Mouse (Mus musculus): ENCODE measurements around the gene Tmprss2. TPM values are rescaled to one million over a fixed set of nuclear protein-coding genes. Genes with fewer than 3 reads are reported as not detected.

Gene Tmprss2
- 0.04 and 39.4 TPM in 2 replicates for polyA plus RNA-seq (2012; rRNA removed; ENCODE audit: low replicate concordance)

GRCm38 (mm10) chr16:97610939-97611338, at the start of gene Tmprss2:
Gene Tmprss2 (minus strand): TSS chr16:97611195.

Other genes with a start within 250 kb of the Tmprss2 start
- gene Mx1, start 148.3 kb downstream of the Tmprss2 start, polyA plus RNA-seq (2012; rRNA removed; ENCODE audit: low replicate concordance) = 1.9 and 3.4 TPM in 2 replicates
- gene Fam3b, start 96.4 kb downstream of the Tmprss2 start, polyA plus RNA-seq (2012; rRNA removed; ENCODE audit: low replicate concordance) = 0.42 TPM in 1 of 2 replicates, not detected in the other
- 0.06 and 6.7 TPM in 2 replicates for gene Ripk4, start 152.6 kb upstream of the Tmprss2 start, polyA plus RNA-seq (2012; rRNA removed; ENCODE audit: low replicate concordance)
- 8.5 and 20.4 TPM in 2 replicates for gene Prdm15, start 240.7 kb upstream of the Tmprss2 start, polyA plus RNA-seq (2012; rRNA removed; ENCODE audit: low replicate concordance)